ENCODE assay signal across 8 mouse cellular contexts in the genomic region with DNA sequence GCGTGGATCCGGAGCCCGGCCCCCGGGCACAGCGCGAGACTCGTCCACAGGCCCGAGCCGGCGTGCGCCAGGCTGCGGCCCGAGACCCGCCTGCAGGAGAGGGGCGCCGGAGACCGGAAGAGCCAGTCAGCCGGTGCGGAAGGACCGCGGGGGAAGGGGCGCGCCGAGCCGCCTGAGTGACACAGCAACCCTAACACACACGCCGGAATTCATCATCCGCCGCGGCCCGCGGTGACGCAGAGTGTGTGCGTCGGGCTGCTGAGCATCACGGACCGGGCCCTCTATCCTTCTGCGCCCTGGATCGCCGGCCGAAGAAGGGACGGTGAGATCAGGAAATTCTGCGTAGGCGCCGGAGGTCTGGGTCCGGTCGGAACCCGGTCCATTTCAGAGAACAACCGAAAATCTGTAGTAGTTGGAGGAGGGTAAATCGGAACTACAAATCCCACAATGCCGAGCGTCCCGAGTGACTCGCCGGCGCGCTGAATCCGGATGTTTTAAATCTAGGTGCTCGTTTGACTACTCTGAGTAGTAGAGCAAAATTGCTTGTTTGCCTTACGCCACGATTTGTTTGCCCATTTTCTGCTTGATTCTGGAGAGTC. TPM values are rescaled to one million over a fixed set of nuclear protein-coding genes. Genes with fewer than 3 reads are reported as not detected.
DNase-seq lines count a peak whose midpoint lies in the region; ATAC-seq lines count a peak whose summit lies in the region.

A gene (minus strand): TSS at position 214 of the 599 bp plus-strand sequence.

- H3K9ac ChIP-seq in hindbrain, embryonic 16.5 days (ENCODE audit: low read depth, low read length) = peak within 1 kb of the TSS; percentile 94

- no peaks in the 10 kb centered on the region for H3K9me3 ChIP-seq in hindbrain, embryonic 16.5 days (ENCODE audit: control insufficient read depth, low read length)

- H3K27ac ChIP-seq in hindbrain, embryonic 16.5 days (ENCODE audit: low read depth, low read length) = peak within 1 kb of the TSS; percentile 95
- peak within 1 kb of the TSS; percentile 62 for H3K27ac ChIP-seq in macrophage

- peak within 1 kb of the TSS; percentile 97 for H3K4me3 ChIP-seq in hindbrain, embryonic 16.5 days (ENCODE audit: low read length)
- peak within 1 kb of the TSS; percentile 82 for H3K4me3 ChIP-seq in macrophage (ENCODE audit: inconsistent target)

- peaks cover 47% of the 10 kb centered on the region for H3K79me2 ChIP-seq in macrophage (ENCODE audit: inconsistent target)

- peak within 1 kb of the TSS; percentile 84 for H3K4me2 ChIP-seq in hindbrain, embryonic 16.5 days (ENCODE audit: low read length)

- peaks cover 15% of the 10 kb centered on the region for H3K4me1 ChIP-seq in hindbrain, embryonic 16.5 days (ENCODE audit: control insufficient read depth, insufficient read depth, low read depth, low read length)

- WGBS in hindbrain, embryonic 16.5 days = under 1% methylated on average over 60 of the region's 61 CpGs
- WGBS in macrophage (ENCODE audit: missing documents) = under 1% methylated on average over 51 of the region's 61 CpGs

- peak; percentile 100 for ATAC-seq in hindbrain, embryonic 16.5 days

- H3K27me3 ChIP-seq in hindbrain, embryonic 16.5 days (replicated peaks; ENCODE audit: control insufficient read depth, insufficient read depth, low read length) = no peaks in the 10 kb centered on the region

- peak; percentile 92 for DNase-seq in T-cell, adult 2 months (ENCODE audit: low spot score)
- DNase-seq in cerebellum, postnatal 36 days = peak; percentile 89 to 93
- peak; percentile 88 for DNase-seq in gastrocnemius, adult 18-20 months (ENCODE audit: low spot score)
- DNase-seq in left cerebral cortex, adult 18-20 months (ENCODE audit: low spot score in 2 of 2) = peak; percentile 90 to 97
- DNase-seq in right cerebral cortex, adult 18-20 months = peak; percentile 95
- DNase-seq in urinary bladder, postnatal 10 days (ENCODE audit: low spot score) = peak; percentile 66

- H3K36me3 ChIP-seq in hindbrain, embryonic 16.5 days (ENCODE audit: control insufficient read depth, insufficient read depth, low read length) = no peaks in the 10 kb centered on the region
- H3K36me3 ChIP-seq in macrophage (ENCODE audit: inconsistent target) = no peaks in the 10 kb centered on the region

RNA-seq across cellular contexts. Expression of the gene that starts here (rescaled TPM):
- total RNA-seq in gastrocnemius, adult 18-20 months (2021) = 10 to 100 TPM; 31.3 to 38.0 TPM
- polyA plus RNA-seq in hindbrain, embryonic 16.5 days (2015; fragmentation: Nextera tagmentation; extraction: Ambion mirVana) = 66.8 and 68.4 TPM in 2 replicates
- 10 to 100 TPM; 40.5 to 41.5 TPM for total RNA-seq in left cerebral cortex, adult 18-20 months (2021)
- total RNA-seq in macrophage (2018; cell fraction: chromatin; rRNA removed) = 10 to 100 TPM; 22.1 to 96.7 (median 73.0) TPM
- 10 to 100 TPM; 42.8 to 63.0 (median 53.8) TPM for total RNA-seq in macrophage (2018; cell fraction: cytosol; rRNA removed)
- total RNA-seq in macrophage (2018; cell fraction: nucleus; rRNA removed) = 100 to 1,000 TPM in 2 of 26 experiments, 10 to 100 TPM in 24; 29.1 to 106 (median 60.2) TPM
- polyA plus RNA-seq in macrophage (2018) = 42.0 to 64.1 TPM (median 59.3 TPM) in 3 replicates

Comparison
In these comparisons a context has a peak if more than half of its experiments do, and no peak if none do; other contexts are left out.
1. Peak in every context shown above with its lines: DNase-seq, ATAC-seq, H3K4me3 ChIP-seq and H3K27ac ChIP-seq.